Mouse (Mus musculus) lung, embryonic 15.5 days (tissue): ENCODE measurements around the gene Btnl10. TPM values are rescaled to one million over a fixed set of nuclear protein-coding genes. Genes with fewer than 3 reads are reported as not detected.

ENCODE experiments used
- ATAC-seq: fragments of 200-750 bp; cut with Nextera tagmentation; 2 replicates; pipeline ENCODE4 v1.8.0; 2017; ENCODE audit warnings: moderate number of reproducible peaks, borderline replicate concordance; ENCODE audit not compliant: low FRiP score, low TSS enrichment; ENCODE audit errors: extremely low read depth
- H3K27ac ChIP-seq: fragments of 300-500 bp; sonication (generic); 2 replicates; pipeline ENCODE4 v1.5.1; 2015; ENCODE audit warnings: moderate library complexity, mild to moderate bottlenecking, inconsistent platforms
- H3K27me3 ChIP-seq: fragments of 300-500 bp; sonication (generic); 2 replicates; pipeline ENCODE4 v1.6.1; 2015; ENCODE audit warnings: inconsistent platforms
- H3K36me3 ChIP-seq: fragments of 300-500 bp; sonication (generic); 2 replicates; pipeline ENCODE4 v1.6.1; 2015; ENCODE audit warnings: inconsistent platforms
- H3K4me1 ChIP-seq: fragments of 300-500 bp; sonication (generic); 2 replicates; pipeline ENCODE4 v1.6.1; 2015; ENCODE audit warnings: inconsistent platforms
- H3K4me2 ChIP-seq: fragments of 300-500 bp; sonication (generic); 2 replicates; pipeline ENCODE4 v1.6.1; 2015; ENCODE audit warnings: inconsistent platforms, mild to moderate bottlenecking, moderate library complexity
- H3K4me3 ChIP-seq: fragments of 300-500 bp; sonication (generic); 2 replicates; pipeline ENCODE4 v1.5.1; 2015; ENCODE audit warnings: mild to moderate bottlenecking, inconsistent platforms
- H3K9ac ChIP-seq: fragments of 300-500 bp; sonication (generic); 2 replicates; pipeline ENCODE4 v1.6.1; 2015; ENCODE audit warnings: inconsistent platforms
- H3K9me3 ChIP-seq: fragments of 300-500 bp; sonication (generic); 2 replicates; pipeline ENCODE4 v1.6.1; 2016; ENCODE audit warnings: inconsistent platforms
- WGBS: fragments of 180-500 bp; shearing (Covaris S2); methylation state at CpG from one replicate; pipeline ENCODE4 v1.1.7; 2015; 5-methylcytosine and 5-hydroxymethylcytosine counted together
- polyA plus RNA-seq: library from polyadenylated mRNA; unstranded; fragments of >200 nt; fragmentation: Nextera tagmentation; extraction: Ambion mirVana; gene quantifications from 2 replicates; pipeline ENCODE4 v1.2.1, GENCODE M21; 2015

Btnl10 gene
- polyA plus RNA-seq, 1 experiment from 2014 or later = not detected

GRCm38 (mm10) chr11:58964216-58964615 lies 46.5 kb downstream of the Btnl10 start:
- Histone ChIP-seq H3K4me1 (peaks cover 10% of the 10 kb centered on the region), H3K9ac (no peak overlapping the region), H3K36me3 (no peaks in the 10 kb centered on the region), H3K4me3 (no peak overlapping the region), H3K27me3 (peaks cover 34% of the 10 kb centered on the region), H3K9me3 (peaks cover 2% of the 10 kb centered on the region; the same call in 1 of the 2 replicates), H3K4me2 (no peak overlapping the region), H3K27ac (no peak overlapping the region)
- 79% methylated on average over 7 of the region's 7 CpGs for WGBS
- no peak for ATAC-seq

- Histone ChIP-seq H3K27me3 (peaks cover 34% of the 10 kb centered on the region), H3K9me3 (peaks cover 2% of the 10 kb centered on the region; the same call in 1 of the 2 replicates), H3K9ac (no peak overlapping the region), H3K36me3 (no peaks in the 10 kb centered on the region; the same call in 1 of the 2 replicates), H3K4me2 (no peak overlapping the region), H3K4me3 (no peak overlapping the region), H3K4me1 (peaks cover 14% of the 10 kb centered on the region), H3K27ac (no peak overlapping the region)
- ATAC-seq = no peak
- 41% methylated on average over 12 of the region's 12 CpGs for WGBS
Observed at GRCm38 (mm10) chr11:58965001-58965760, 47.5 kb downstream of the Btnl10 start.

GRCm38 (mm10) chr11:58967346-58967745 lies 49.6 kb downstream of the Btnl10 start:
- ATAC-seq = no peak
- 95% methylated on average over 1 of the region's 1 CpGs for WGBS
- no peak overlapping the region for H3K9ac ChIP-seq

GRCm38 (mm10) chr11:58968551-58968950 lies 50.8 kb downstream of the Btnl10 start:
- Histone ChIP-seq H3K27ac (no peak overlapping the region), H3K27me3 (peaks cover 9% of the 10 kb centered on the region; the same call in 1 of the 2 replicates)
- WGBS = 73% methylated on average over 7 of the region's 7 CpGs

More at GRCm38 (mm10) chr11:58967346-58967745, 49.6 kb downstream of the Btnl10 start:
- Histone ChIP-seq H3K4me3 (no peak overlapping the region), H3K4me1 (peaks cover 16% of the 10 kb centered on the region), H3K36me3 (no peaks in the 10 kb centered on the region; the same call in 1 of the 2 replicates), H3K27me3 (peaks cover 20% of the 10 kb centered on the region; the same call in 1 of the 2 replicates), H3K27ac (no peak overlapping the region), H3K4me2 (no peak overlapping the region), H3K9me3 (no peaks in the 10 kb centered on the region)

GRCm38 (mm10) chr11:58969027-58969426 lies 51.3 kb downstream of the Btnl10 start:
- no peak for ATAC-seq
- 0 out of 2 replicates have a peak, but pooled peaks cover 4% of the 10 kb centered on the region for H3K27me3 ChIP-seq
- H3K4me2 ChIP-seq = no peak overlapping the region
- H3K27ac ChIP-seq = peak overlapping the region; percentile 32; the same call in 1 of the 2 replicates
- H3K9me3 ChIP-seq = no peaks in the 10 kb centered on the region
- no peak overlapping the region for H3K4me3 ChIP-seq
- H3K4me1 ChIP-seq = peaks cover 16% of the 10 kb centered on the region
- WGBS = 59% methylated on average over 8 of the region's 8 CpGs
- no peaks in the 10 kb centered on the region; the same call in 1 of the 2 replicates for H3K36me3 ChIP-seq
- H3K9ac ChIP-seq = no peak overlapping the region

More at GRCm38 (mm10) chr11:58968551-58968950, 50.8 kb downstream of the Btnl10 start:
- H3K4me3 ChIP-seq = no peak overlapping the region
- ATAC-seq = no peak
- H3K36me3 ChIP-seq = no peaks in the 10 kb centered on the region; the same call in 1 of the 2 replicates
- H3K9ac ChIP-seq = no peak overlapping the region
- peaks cover 16% of the 10 kb centered on the region for H3K4me1 ChIP-seq
- no peaks in the 10 kb centered on the region for H3K9me3 ChIP-seq
- no peak overlapping the region for H3K4me2 ChIP-seq

GRCm38 (mm10) chr11:58969659-58970058 lies 52.0 kb downstream of the Btnl10 start:
- Histone ChIP-seq H3K4me2 (no peak overlapping the region), H3K9ac (no peak overlapping the region), H3K9me3 (no peaks in the 10 kb centered on the region), H3K36me3 (no peaks in the 10 kb centered on the region; the same call in 1 of the 2 replicates), H3K4me3 (no peak overlapping the region), H3K4me1 (peaks cover 16% of the 10 kb centered on the region), H3K27me3 (no peaks in the 10 kb centered on the region), H3K27ac (peak overlapping the region; percentile 53)
- peak; percentile 20; the same call in 1 of the 2 replicates for ATAC-seq
- 53% methylated on average over 6 of the region's 6 CpGs for WGBS

- Histone ChIP-seq H3K4me2 (no peak overlapping the region), H3K36me3 (no peaks in the 10 kb centered on the region; the same call in 1 of the 2 replicates), H3K27me3 (no peaks in the 10 kb centered on the region), H3K9me3 (no peaks in the 10 kb centered on the region), H3K27ac (no peak overlapping the region), H3K9ac (no peak overlapping the region), H3K4me1 (peaks cover 18% of the 10 kb centered on the region), H3K4me3 (no peak overlapping the region)
- no peak; the same call in 1 of the 2 replicates for ATAC-seq
- WGBS = 83% methylated on average over 21 of the region's 21 CpGs
Observed at GRCm38 (mm10) chr11:58970831-58971530, 53.3 kb downstream of the Btnl10 start.

GRCm38 (mm10) chr11:58971796-58972195 lies 54.1 kb downstream of the Btnl10 start:
- Histone ChIP-seq H3K9ac (no peak overlapping the region), H3K27me3 (no peaks in the 10 kb centered on the region), H3K27ac (no peak overlapping the region), H3K4me1 (peaks cover 20% of the 10 kb centered on the region), H3K36me3 (no peaks in the 10 kb centered on the region; the same call in 1 of the 2 replicates), H3K9me3 (no peaks in the 10 kb centered on the region), H3K4me2 (no peak overlapping the region), H3K4me3 (no peak overlapping the region)
- no peak for ATAC-seq
- 98% methylated on average over 3 of the region's 3 CpGs for WGBS

- no peak overlapping the region for H3K4me2 ChIP-seq
- no peak overlapping the region for H3K9ac ChIP-seq
- ATAC-seq = no peak
- no peaks in the 10 kb centered on the region for H3K9me3 ChIP-seq
- H3K27me3 ChIP-seq = no peaks in the 10 kb centered on the region
- no peak overlapping the region for H3K4me3 ChIP-seq
- H3K36me3 ChIP-seq = no peaks in the 10 kb centered on the region; the same call in 1 of the 2 replicates
- H3K27ac ChIP-seq = no peak overlapping the region
- H3K4me1 ChIP-seq = peaks cover 26% of the 10 kb centered on the region
- 87% methylated on average over 3 of the region's 3 CpGs for WGBS
Observed at GRCm38 (mm10) chr11:58974414-58974813, 56.7 kb downstream of the Btnl10 start.
